Mouse (Mus musculus): ENCODE measurements around the gene Kif3a.
"Not testable (repeated sequence)": the region's sequence is repeated elsewhere in the genome, so short reads cannot be mapped to it uniquely, and the experiment has no call there.

Kif3a gene

GRCm38 (mm10) chr11:53543021-53543420 is 24.2 kb upstream of the Kif3a start:
- no peak for DNase-seq (ENCODE audit: low spot score)

GRCm38 (mm10) chr11:53546271-53546670 is 20.9 kb upstream of the Kif3a start:
- DNase-seq (ENCODE audit: low spot score), result no peak

- DNase-seq (ENCODE audit: low spot score), result no peak
Observed at GRCm38 (mm10) chr11:53547566-53547965, 19.6 kb upstream of the Kif3a start.

GRCm38 (mm10) chr11:53548036-53548605 is 19.1 kb upstream of the Kif3a start:
- DNase-seq (ENCODE audit: low spot score), result no peak

GRCm38 (mm10) chr11:53550714-53551113 is 16.5 kb upstream of the Kif3a start:
- no peak for DNase-seq (ENCODE audit: low spot score)

- no peak for DNase-seq (ENCODE audit: low spot score)
Observed at GRCm38 (mm10) chr11:53551754-53552153, 15.4 kb upstream of the Kif3a start.

GRCm38 (mm10) chr11:53556529-53556928 is 10.7 kb upstream of the Kif3a start:
- not testable (repeated sequence) for DNase-seq (ENCODE audit: low spot score)

- DNase-seq (ENCODE audit: low spot score), result not testable (repeated sequence)
Observed at GRCm38 (mm10) chr11:53557992-53558391, 9.2 kb upstream of the Kif3a start.

GRCm38 (mm10) chr11:53559980-53560379 is 7.2 kb upstream of the Kif3a start:
- not testable (repeated sequence) for DNase-seq (ENCODE audit: low spot score)

- DNase-seq (ENCODE audit: low spot score), result no peak
Observed at GRCm38 (mm10) chr11:53561986-53562385, 5.2 kb upstream of the Kif3a start.

- no peak for DNase-seq (ENCODE audit: low spot score)
Observed at GRCm38 (mm10) chr11:53566646-53567045, 533 bp upstream of the Kif3a start.

GRCm38 (mm10) chr11:53580562-53580961 is 13.4 kb downstream of the Kif3a start:
- no peak for DNase-seq (ENCODE audit: low spot score)

- DNase-seq (ENCODE audit: low spot score), result no peak
Observed at GRCm38 (mm10) chr11:53583151-53583550, 16.0 kb downstream of the Kif3a start.

GRCm38 (mm10) chr11:53584849-53585248 is 17.7 kb downstream of the Kif3a start:
- DNase-seq (ENCODE audit: low spot score), result peak; percentile 38

- DNase-seq (ENCODE audit: low spot score), result no peak
Observed at GRCm38 (mm10) chr11:53585510-53585909, 18.3 kb downstream of the Kif3a start.

GRCm38 (mm10) chr11:53588279-53588678 is 21.1 kb downstream of the Kif3a start:
- no peak for DNase-seq (ENCODE audit: low spot score)

- peak; percentile 37 for DNase-seq (ENCODE audit: low spot score)
Observed at GRCm38 (mm10) chr11:53590368-53590768, 23.2 kb downstream of the Kif3a start.

GRCm38 (mm10) chr11:53591116-53591515 is 23.9 kb downstream of the Kif3a start:
- no peak for DNase-seq (ENCODE audit: low spot score)

- no peak for DNase-seq (ENCODE audit: low spot score)
Observed at GRCm38 (mm10) chr11:53604983-53605382, 37.8 kb downstream of the Kif3a start.

GRCm38 (mm10) chr11:53605609-53606008 is 38.4 kb downstream of the Kif3a start:
- no peak for DNase-seq (ENCODE audit: low spot score)

GRCm38 (mm10) chr11:53609231-53609630 is 42.1 kb downstream of the Kif3a start:
- DNase-seq (ENCODE audit: low spot score), result no peak

- DNase-seq (ENCODE audit: low spot score), result no peak
Observed at GRCm38 (mm10) chr11:53609672-53610071, 42.5 kb downstream of the Kif3a start.

GRCm38 (mm10) chr11:53615172-53615571 is 48.0 kb downstream of the Kif3a start:
- DNase-seq (ENCODE audit: low spot score), result no peak

- no peak for DNase-seq (ENCODE audit: low spot score)
Observed at GRCm38 (mm10) chr11:53615575-53615974, 48.4 kb downstream of the Kif3a start.

All from layer of hippocampus, adult 11-12 months (tissue).